Mouse (Mus musculus): ENCODE measurements around the gene Sp6. TPM values are rescaled to one million over a fixed set of nuclear protein-coding genes. Genes with fewer than 3 reads are reported as not detected.

The Sp6 gene
- polyA plus RNA-seq (2017; shearing (Covaris generic)): 10.6 TPM

DNA sequence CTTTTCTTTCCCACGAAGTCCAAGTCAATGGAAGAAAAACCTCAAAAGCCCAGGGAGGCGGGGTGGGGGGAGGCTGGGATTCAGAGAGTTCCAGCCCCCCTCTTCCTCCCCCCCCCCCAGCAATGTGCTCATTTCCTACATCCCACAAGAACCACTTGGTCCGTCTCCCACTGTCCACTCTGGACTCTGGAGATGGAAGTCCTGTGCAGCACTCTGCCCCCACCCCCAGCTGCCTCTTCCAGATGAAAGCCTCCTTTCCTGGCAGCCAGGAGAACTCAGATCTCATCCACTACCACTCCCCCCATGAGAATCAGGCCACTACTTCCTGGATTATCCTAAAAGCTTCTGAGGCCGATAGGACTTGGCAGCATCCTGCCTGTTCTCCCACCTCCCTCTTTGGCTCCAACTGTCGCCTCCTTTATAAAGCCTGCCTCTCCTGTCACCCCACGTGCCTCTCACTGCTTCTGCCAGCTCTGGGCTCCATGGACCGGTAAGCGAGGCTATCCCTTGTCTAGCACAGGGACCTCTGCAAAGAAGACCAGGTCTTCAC, at the start of gene Sp6:
TSS of gene Sp6 (plus strand) at position 274 of the 550 bp plus-strand sequence.

DNA sequence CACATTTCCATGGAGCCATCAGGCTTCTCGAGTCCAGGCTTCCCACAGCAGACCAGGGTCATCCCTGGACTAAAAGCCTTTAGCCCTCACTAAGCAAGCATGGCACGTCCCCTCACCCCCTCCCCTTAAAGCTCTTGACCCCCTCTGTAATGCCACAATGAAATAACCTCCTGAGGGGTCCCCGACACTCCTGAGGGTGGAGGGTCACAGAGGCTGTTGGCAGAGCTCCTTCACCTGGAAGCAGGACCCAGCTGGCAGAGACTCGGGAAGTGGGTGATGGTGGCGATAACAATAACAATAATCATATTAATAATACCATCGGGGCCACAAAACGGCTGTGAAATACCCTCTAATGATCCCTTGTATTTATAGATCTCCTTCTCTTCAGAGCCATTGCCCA, 30.3 kb upstream of the Sp6 start, which contains the start of gene Sp2:
TSS of gene Sp2 (minus strand) at position 101 of the 400 bp plus-strand sequence.

DNA sequence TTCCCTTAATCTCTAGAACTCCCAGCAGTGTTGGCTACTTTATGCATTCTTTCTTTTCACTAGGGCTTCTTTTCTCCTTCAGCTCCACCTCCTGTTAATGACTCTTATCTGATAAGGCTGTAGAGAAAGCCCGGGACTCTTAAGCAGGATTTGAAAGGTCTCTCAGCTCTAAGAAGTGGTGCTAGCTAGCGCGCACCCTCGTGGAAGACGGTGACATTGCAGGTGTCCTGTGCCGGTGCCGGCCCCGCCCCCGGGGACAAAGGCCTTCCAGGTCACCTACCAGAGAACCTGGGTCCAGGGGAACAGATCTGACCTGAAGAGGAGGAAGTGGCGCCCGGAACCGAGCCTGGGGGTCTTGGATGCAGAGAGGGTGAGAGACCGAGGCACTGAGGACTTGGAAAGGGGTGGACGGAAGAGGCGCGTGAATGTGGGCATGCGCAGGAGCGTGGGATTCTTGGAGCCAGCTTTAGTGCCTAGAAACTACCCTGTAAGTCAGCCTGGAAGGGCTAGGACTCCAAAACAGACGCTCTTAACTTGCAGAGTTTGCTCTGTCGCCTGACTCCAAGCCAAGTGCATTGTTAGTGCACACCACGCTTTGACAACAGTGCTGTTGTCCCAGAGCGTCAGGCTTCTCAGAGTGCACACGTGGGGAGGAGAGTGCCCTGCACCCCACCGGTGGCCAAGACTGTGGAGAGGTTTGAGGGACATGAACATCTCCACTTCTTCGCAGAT, 16.7 kb downstream of the Sp6 start, which contains the start of gene Scrn2:
TSS of gene Scrn2 (plus strand) at position 253 of the 732 bp plus-strand sequence.

DNA sequence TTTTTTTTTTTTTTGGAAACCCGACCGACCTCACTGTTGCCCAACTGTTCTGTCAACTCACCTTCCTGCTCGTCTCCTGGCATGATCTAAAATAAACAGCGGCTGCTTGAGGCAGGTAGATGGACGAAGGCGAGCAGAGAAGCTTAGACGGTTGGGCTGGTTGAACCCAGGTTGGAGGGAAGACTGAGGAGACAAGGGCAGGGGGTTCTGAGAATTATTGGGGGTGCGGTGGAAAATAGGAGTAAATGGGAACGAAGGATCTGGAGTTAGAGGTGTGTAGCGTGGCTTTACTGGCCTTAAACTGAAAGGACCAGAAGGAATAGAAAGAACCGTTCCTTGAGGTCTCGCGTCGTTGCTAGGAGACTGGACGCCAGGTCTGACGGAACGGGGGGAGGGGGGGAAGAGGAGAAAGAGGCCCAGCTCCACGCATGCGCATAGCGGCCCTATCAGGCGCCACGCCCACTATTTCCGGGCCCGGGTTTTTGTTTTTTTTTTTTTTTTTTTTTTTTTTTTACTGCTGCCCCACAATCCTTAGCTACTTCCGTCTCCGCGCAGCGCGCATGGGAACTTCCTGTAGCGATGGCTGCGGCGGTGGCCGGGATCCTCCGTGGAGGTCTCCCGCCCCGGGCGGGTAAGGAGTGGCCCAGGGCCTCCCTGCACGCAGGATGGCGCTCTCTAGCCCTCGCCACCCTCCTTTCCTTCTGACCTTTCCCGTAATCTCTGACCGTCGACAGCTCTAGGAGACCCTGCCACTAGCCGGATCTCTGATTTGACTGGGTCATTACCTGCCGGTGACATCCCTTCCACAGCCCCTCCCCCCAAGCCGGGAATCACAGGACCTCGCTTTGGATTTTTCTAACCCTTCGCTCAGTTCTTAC, 28.1 kb downstream of the Sp6 start, which contains the start of the genes Lrrc46 and Mrpl10:
TSS of gene Lrrc46 (minus strand) at position 386 of the 878 bp plus-strand sequence.
TSS of gene Mrpl10 (plus strand) at position 539 of the 878 bp plus-strand sequence.

DNA sequence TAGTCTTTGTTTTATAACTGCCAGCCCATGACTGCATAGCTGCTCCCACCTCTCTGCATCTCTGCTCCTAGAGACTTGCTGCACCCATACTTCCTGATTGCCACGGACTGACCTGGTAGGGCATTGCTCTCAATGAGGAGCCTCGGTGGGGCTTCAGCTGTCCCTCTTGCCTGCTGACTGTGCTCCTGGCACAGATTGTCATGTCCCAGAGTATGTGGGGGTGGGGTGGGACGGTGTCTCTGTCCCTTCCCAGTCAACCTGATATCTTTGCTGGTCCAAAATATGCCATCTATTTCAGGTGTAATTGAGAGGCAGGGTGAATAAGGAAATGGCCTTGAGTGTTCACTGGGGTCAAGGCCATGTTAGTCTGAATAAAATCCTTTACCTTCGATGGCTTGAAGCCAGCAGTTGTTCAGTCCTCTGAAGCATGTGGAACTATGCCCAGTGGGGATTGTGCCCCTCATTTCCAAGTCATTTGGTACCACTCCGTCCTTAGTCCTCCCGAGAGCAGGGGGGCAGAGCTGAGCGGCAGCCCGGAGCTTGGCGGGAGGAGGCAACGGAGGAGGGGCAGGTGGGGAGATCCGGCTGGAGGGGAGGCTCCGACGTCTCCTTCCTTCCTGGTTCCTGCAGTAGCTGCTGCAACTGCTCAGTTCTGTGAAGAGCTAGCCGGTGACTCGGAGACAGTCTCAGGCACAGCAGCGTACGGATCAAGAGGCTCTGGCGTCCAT, 37.2 kb downstream of the Sp6 start, which contains the start of gene Osbpl7:
TSS of gene Osbpl7 (plus strand) at position 413 of the 728 bp plus-strand sequence.

Other genes starting within 250 kb of the Sp6 start
- gene Snx11, start 235.8 kb upstream of the Sp6 start, polyA plus RNA-seq (2017; shearing (Covaris generic)): 42.5 TPM
- gene Cbx1, start 224.3 kb upstream of the Sp6 start, polyA plus RNA-seq (2017; shearing (Covaris generic)): 37.5 TPM
- 69.5 TPM for gene Nfe2l1, start 183.4 kb upstream of the Sp6 start, polyA plus RNA-seq (2017; shearing (Covaris generic))
- not detected for gene Copz2, start 163.5 kb upstream of the Sp6 start, polyA plus RNA-seq (2017; shearing (Covaris generic))
- 107 TPM for gene Cdk5rap3, start 96.9 kb upstream of the Sp6 start, polyA plus RNA-seq (2017; shearing (Covaris generic))
- 0.23 TPM for gene Prr15l, start 85.3 kb upstream of the Sp6 start, polyA plus RNA-seq (2017; shearing (Covaris generic))
- 44.9 TPM for gene Pnpo, start 69.4 kb upstream of the Sp6 start, polyA plus RNA-seq (2017; shearing (Covaris generic))
- 71.0 TPM for gene Sp2, start 30.4 kb upstream of the Sp6 start, polyA plus RNA-seq (2017; shearing (Covaris generic))
- gene Scrn2, start 16.5 kb downstream of the Sp6 start, polyA plus RNA-seq (2017; shearing (Covaris generic)): 17.7 TPM
- not detected for gene Lrrc46, start 28.0 kb downstream of the Sp6 start, polyA plus RNA-seq (2017; shearing (Covaris generic))
- 82.0 TPM for gene Mrpl10, start 28.2 kb downstream of the Sp6 start, polyA plus RNA-seq (2017; shearing (Covaris generic))
- gene Osbpl7, start 37.2 kb downstream of the Sp6 start, polyA plus RNA-seq (2017; shearing (Covaris generic)): 33.8 TPM
- 10.0 TPM for gene Tbx21, start 101.9 kb downstream of the Sp6 start, polyA plus RNA-seq (2017; shearing (Covaris generic))
- gene Tbkbp1, start 138.1 kb downstream of the Sp6 start, polyA plus RNA-seq (2017; shearing (Covaris generic)): not detected
- gene Kpnb1, start 174.5 kb downstream of the Sp6 start, polyA plus RNA-seq (2017; shearing (Covaris generic)): 31.9 TPM